Mouse (Mus musculus): ENCODE measurements at regions not wholly inside any gene's neighbourhood (a gene's known extent, or its start where the extent isn't known, plus 50 kb on each side); places are given as distances from the start of the nearest gene placed in this dataset.

GRCm38 (mm10) chr10:124945257-124945656, 444.0 kb downstream of the Slc16a7 start:
- DNase-seq: no peak

GRCm38 (mm10) chr10:124942214-124942613, 447.1 kb downstream of the Slc16a7 start:
- DNase-seq: peak; percentile 15

DNA sequence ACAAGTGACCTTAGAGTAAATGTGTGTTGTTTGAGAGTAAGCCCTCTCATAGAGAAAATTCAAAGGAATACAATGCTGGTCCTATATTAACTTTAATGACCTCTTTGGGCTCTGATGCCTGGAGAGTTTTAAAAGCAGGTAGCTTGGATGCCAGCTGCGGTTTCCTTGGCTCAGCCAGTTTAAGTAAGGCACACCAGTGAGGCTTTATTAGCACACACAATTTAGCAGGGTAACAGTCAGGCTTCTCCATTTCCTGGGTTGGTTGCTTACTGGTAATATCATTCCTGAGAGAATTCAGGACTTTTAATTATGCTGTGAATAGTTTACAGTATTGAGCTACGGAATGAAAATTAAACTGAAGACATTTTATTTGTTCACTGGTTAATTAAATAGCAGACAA, 462.0 kb downstream of the Slc16a7 start:
- no peak for DNase-seq

DNA sequence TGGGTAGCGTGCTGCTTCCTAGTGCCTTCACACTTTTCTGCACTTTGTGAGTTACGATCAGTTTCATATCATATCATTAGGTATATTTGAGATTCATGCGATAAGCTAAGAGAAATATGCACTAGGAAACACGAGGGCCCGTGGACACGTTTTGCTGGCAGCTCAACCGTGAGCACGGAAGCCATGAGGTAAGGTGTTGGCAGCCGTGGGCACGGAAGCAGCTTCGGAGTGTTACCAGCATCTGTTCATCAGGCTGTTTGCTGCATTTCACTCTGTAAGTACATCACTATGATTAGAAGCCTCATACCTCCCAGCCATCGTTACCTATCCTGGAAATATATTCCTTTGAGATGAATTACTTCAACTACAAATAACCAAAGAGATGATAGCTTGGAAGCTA, 489.2 kb downstream of the Slc16a7 start:
- DNase-seq: no peak

DNA sequence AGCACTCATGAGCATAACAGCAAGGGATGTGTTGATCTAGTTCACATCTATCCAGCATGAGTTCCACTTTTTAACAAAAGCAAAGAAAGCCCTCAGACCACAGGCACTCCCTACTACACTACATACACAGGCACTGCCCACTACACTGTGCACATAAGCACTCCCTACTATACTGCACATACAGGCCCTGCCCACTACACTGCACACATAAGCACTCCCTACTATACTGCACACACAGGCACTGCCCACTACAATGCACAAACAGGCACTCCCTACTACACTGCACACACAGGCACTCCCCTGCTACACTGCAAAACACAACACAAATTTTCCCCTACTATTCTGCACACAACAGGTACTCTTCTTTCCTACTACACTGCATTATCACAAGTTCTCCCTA, 510.7 kb downstream of the Slc16a7 start:
- no peak for DNase-seq

DNA sequence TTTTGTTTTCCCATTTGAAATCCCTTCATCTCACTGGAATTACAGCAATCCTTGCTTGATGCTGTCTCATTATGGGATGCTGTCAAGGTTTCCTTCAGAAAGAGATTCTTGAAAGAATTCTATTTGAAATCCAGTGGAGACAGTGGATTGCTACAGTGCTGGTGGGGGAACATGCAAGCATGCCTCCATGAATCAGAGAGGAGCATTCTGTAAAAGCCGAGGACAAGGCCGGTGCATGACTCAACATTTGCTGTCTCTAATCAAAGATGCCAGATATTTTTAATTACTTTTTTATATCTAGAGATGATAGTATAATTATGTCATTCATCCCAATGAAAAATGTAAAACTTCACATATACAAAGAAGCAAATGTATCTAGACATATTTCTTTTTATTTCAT, 511.6 kb downstream of the Slc16a7 start:
- peak; percentile 35 for DNase-seq

GRCm38 (mm10) chr10:124872211-124872610, 517.1 kb downstream of the Slc16a7 start:
- DNase-seq: no peak

- DNase-seq: no peak
Observed at GRCm38 (mm10) chr10:124842546-124843113, 546.6 kb downstream of the Slc16a7 start.

- DNase-seq: no peak
Observed at GRCm38 (mm10) chr10:124833930-124834329, 555.3 kb downstream of the Slc16a7 start.

DNA sequence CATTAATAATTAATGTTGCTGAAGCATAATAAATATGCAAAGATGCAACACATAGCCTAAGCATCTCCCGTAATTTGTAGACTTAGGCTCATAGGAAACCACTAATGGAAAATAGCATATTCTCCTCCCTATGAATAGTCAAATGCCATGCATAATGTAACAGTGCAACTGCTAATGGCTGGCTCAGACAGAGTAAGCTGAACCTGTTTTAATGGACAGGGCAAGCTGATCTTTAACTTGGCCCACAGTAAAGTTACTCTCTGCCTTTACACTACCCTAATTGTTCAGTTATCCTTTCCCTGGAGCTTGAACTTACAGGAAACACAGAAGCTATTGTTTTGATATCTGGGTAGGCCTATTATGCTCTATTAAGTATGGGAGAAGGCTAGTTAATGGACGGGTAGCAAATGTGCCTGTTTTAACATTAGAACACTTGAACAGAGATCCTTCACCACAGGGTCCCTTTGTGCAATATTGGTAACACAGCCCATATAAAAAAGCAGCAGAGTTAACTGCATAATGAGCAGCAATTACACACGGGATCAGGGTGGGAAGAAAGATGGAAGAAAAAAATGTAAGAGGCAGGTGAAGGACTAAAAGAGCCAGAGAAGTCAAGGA, 585.2 kb downstream of the Slc16a7 start:
- DNase-seq: no peak

Data from adrenal gland, postnatal 10 days (tissue).